Mouse (Mus musculus) megakaryocyte, embryonic 14.5 days (primary cell): ENCODE results near the gene Fcer1g. TPM values are rescaled to one million over a fixed set of nuclear protein-coding genes. Genes with fewer than 3 reads are reported as not detected.

Experiments
- H3K27me3 ChIP-seq: replicated peaks from 2 replicates; pipeline ENCODE3; 2012; ENCODE audit warnings: inconsistent platforms
- H3K36me3 ChIP-seq: replicated peaks from 2 replicates; pipeline ENCODE3; 2012; ENCODE audit warnings: low read length, inconsistent platforms, mixed read lengths
- H3K4me1 ChIP-seq: 2 replicates; pipeline ENCODE4 v1.6.1; 2012; ENCODE audit warnings: inconsistent platforms
- H3K4me3 ChIP-seq: replicated peaks from 2 replicates; pipeline ENCODE3; 2012; ENCODE audit warnings: moderate library complexity, mild to moderate bottlenecking, inconsistent platforms
- H3K9me3 ChIP-seq: 2 replicates; pipeline ENCODE4 v1.6.1; 2012; ENCODE audit warnings: inconsistent platforms
- FLI1 ChIP-seq: IDR thresholded peaks from 2 replicates; pipeline ENCODE4 v1.6.1; 2012; ENCODE audit warnings: low read length, inconsistent platforms, mixed read lengths
- GATA1 ChIP-seq: IDR thresholded peaks from 3 replicates; pipeline ENCODE4 v1.6.1; 2012; ENCODE audit warnings: mixed read lengths, low read length, inconsistent platforms, borderline replicate concordance
- polyA plus RNA-seq: library from polyadenylated mRNA; stranded (reverse); fragments of >175 nt; gene quantifications from 2 replicates; pipeline ENCODE4 v1.2.3, GENCODE M21; 2012; ENCODE audit warnings: low replicate concordance; ENCODE audit not compliant: insufficient read depth

Fcer1g gene
- polyA plus RNA-seq, 1 experiment, result 57.4 TPM

DNA sequence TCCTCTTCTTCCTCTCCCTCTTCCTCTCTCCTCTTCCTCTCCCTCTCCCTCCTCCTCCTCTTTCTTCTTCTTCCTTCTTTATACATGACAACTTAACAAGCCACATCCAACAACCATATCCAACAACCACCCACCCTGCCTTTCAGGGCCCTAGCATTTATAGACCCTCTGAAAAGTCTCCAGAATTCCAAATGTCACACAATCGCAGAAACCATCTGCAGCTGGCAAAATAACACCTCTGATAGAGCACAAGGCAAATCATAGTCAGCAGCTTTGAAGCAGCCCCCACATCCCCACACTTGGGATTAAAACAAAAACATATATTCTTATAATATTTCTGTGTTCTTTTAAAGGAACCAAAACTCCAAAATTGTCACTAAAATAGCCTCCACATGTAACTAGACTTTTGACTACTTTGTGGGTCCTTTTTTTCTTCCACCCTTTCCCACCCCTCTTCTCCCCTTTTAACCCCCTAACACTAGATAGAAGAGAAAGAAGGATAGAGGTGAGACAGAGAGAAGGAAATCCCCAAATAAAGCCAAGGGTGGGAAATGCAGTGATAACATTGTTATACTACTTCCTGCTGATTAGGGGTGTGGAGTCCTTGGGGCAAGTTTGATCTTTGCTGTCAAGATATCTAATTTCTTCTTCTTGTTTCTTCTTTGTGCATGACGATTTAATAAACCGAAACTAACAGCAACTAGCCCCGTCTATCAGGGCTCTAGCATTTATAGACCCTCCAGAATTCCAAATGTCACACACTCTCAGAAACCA, 32.0 kb upstream of the Fcer1g start:
- H3K9me3 ChIP-seq, result no peaks in the 10 kb centered on the region
- H3K4me1 ChIP-seq, result peaks cover 41% of the 10 kb centered on the region
- peak overlapping the region; percentile 67 for H3K4me3 ChIP-seq
- TF ChIP-seq FLI1, result no peak
- TF ChIP-seq GATA1, result no peak
- no peaks in the 10 kb centered on the region for H3K36me3 ChIP-seq
- H3K27me3 ChIP-seq, result peaks cover 25% of the 10 kb centered on the region

DNA sequence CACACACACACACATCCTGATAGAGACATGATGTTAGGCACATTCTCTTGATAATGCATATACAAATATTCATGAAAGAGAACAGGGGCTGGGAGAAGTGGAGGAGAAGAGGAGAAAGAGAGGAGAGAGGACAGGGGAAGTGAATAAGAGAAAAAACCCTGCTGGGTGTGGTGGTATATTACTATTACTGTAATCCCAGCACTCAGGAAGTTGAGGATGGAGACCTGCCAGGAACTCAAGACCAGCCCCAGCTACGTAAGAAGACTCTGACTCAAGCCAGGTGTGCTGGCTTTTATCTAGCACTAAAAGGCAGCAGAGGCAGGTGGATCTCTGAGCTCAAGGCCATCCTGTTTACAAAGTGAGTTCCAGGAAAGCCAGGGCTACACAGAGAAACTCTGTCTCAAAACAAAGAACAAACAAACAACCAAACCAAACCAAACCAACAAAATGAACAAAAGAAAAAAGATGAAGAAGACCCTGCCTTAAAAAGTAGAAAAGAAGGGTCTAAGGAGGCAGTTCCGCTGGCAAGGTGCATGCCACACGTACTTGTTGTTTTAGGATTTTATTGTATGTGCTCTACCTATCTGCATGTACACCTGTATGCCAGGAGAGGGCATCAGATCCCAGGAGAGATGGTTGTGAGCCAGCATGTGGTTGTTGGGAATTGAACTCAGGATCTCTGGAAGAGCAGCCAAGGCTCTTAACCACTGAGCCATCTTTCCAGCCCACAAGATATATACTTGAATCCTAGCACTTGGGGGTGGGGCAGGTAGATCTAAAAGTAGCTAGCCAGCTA, 29.7 kb upstream of the Fcer1g start:
- TF ChIP-seq GATA1, result no peak
- H3K36me3 ChIP-seq, result no peaks in the 10 kb centered on the region
- no peak overlapping the region for H3K4me3 ChIP-seq
- no peaks in the 10 kb centered on the region for H3K9me3 ChIP-seq
- H3K4me1 ChIP-seq, result peaks cover 37% of the 10 kb centered on the region
- H3K27me3 ChIP-seq, result peaks cover 42% of the 10 kb centered on the region

DNA sequence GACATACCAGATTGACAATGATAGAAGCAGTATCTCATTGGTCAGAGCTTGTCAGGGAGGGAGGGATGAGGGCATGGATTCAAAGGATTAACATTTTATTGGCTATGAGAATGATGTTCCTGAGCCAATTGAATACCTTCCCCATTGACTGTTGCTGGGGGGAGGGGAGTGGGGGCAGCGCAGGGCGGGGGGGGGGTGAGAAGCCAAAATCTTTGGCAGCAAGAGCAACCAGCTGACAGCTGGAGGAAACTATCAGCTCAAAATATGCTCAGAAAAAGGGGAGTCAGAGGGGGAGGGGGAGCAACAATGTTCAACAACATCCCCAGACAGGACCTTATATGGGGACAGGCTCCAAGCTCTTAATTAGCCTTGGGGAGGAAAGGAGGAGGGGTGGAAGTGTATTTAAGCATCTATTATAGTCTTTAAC, 29.0 kb upstream of the Fcer1g start:
- Histone ChIP-seq H3K4me3 (no peak overlapping the region), H3K36me3 (no peaks in the 10 kb centered on the region), H3K4me1 (peaks cover 40% of the 10 kb centered on the region), H3K9me3 (no peaks in the 10 kb centered on the region), H3K27me3 (peaks cover 45% of the 10 kb centered on the region)
- no peak for TF ChIP-seq GATA1
- no peak for TF ChIP-seq FLI1

DNA sequence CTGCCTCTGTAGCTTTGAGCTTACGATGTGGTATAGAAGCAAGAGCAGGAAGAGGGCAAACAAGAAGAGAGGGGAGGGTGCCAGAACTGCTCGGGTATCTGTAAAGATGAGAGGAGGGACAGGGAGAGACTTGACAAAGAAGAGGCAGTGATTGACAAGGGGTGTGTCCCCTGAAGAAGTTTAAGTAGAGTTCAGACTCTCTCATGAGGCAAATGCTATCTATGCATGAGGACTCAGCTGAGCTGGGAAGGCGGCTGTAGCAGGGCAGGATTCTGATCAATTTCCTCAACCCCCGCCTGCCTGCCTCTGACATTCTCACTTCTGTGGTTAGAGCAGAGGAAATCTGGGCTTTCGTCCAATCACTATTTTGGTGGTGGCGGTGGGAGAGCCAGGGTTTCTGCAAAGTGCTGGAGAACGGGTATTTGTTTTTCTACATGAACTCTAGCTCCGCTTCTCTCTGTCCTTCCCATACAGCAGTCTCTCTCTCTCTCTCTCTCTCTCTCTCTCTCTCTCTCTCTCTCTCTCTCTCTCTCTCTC, 28.5 kb upstream of the Fcer1g start:
- Histone ChIP-seq H3K36me3 (no peaks in the 10 kb centered on the region), H3K4me1 (peaks cover 44% of the 10 kb centered on the region), H3K4me3 (peak overlapping the region; percentile 40), H3K27me3 (peaks cover 48% of the 10 kb centered on the region), H3K9me3 (no peaks in the 10 kb centered on the region)
- TF ChIP-seq GATA1 (no peak), FLI1 (no peak)

DNA sequence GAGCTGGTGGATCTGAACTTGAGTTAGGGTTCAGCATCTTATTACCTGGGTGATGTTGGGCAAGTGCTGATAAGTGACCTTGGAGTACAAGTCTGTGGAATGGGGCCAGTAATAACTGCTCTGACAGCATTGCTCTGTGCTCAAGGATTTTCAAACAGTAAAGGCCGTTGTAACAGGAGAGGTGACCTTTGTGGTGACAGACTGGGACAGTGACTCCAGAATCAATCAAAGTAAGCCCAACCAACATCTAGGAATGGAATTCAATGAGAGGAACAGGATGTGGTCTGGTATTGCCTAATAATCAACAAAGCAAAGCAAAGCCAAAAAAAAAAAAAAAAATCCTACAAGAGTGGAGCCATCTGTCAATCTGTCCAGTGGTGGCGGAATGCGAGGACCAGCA, 26.2 kb upstream of the Fcer1g start:
- peaks cover 50% of the 10 kb centered on the region for H3K27me3 ChIP-seq
- no peaks in the 10 kb centered on the region for H3K36me3 ChIP-seq
- no peaks in the 10 kb centered on the region for H3K9me3 ChIP-seq
- no peak overlapping the region for H3K4me3 ChIP-seq
- peaks cover 47% of the 10 kb centered on the region for H3K4me1 ChIP-seq
- TF ChIP-seq GATA1 (no peak), FLI1 (no peak)

DNA sequence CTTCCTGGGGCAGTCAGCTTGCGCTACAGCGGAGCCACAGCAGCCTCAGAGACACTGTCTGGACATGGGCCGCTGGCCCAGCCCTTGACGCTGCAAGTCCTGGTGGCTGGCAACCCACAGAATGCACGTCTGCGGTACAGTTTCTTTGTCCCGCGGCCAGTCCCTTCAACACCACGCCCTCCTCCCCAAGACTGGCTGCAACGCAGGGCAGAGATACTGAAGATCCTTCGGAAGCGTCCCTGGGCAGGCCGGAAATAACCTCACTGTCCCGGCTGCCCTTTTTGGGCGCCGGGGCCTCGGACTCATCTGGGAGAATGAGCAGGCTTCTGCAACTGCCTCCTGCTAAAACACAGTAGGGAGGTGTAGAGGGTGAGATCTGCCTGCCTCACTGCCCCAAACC, 24.8 kb upstream of the Fcer1g start:
- Histone ChIP-seq H3K4me3 (peak overlapping the region; percentile 77), H3K4me1 (peaks cover 49% of the 10 kb centered on the region), H3K27me3 (peaks cover 50% of the 10 kb centered on the region), H3K36me3 (no peaks in the 10 kb centered on the region), H3K9me3 (no peaks in the 10 kb centered on the region)
- TF ChIP-seq GATA1 (no peak), FLI1 (no peak)

DNA sequence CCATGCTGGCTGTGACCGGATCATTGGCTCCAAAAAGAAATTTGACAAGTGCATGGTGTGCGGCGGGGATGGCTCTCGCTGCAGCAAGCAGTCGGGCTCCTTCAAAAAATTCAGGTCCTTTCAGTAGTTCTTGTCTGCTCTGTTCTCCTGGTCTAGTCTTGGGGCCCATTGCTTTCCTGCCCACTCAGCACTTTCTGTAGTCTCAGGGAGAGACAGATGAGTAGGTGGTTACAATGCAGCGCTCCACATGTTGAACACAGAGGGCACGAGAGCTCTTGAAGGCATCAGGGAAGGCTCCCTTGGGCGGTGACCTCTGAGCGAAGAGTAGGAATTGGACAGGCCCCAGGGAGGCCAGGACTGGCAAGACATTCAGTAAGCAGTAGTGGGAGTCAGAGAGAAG, 23.6 kb upstream of the Fcer1g start:
- Histone ChIP-seq H3K36me3 (no peaks in the 10 kb centered on the region), H3K4me1 (peaks cover 46% of the 10 kb centered on the region), H3K4me3 (no peak overlapping the region), H3K9me3 (no peaks in the 10 kb centered on the region), H3K27me3 (peaks cover 53% of the 10 kb centered on the region)
- TF ChIP-seq FLI1 (no peak), GATA1 (no peak)

DNA sequence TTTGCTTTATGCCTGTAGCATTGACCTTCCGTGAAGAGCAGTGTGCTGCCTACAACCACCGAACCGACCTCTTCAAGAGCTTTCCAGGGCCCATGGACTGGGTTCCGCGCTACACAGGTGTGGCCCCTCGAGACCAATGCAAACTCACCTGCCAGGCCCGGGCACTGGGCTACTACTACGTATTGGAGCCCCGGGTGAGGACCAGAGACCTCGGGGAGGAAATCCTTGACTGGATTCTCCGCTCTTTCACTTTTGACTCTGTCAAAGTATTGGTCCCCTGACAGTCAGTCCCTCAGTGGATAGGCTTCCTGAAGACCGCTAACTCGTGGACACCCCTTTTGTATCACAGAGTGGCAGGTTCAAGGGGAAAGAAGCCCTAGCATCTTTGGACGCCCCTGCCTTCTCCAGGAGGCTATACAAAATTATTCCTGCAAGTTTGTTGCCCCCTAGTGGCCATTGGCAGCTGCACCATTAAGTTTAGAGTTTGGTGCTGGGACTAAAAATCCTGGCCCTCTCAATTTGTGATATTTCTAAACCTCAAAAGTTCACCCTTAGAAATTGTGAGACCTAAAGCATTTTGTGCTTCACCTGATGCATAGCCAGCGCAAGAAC, 22.9 kb upstream of the Fcer1g start:
- Histone ChIP-seq H3K9me3 (no peaks in the 10 kb centered on the region), H3K4me1 (peaks cover 48% of the 10 kb centered on the region), H3K4me3 (peak overlapping the region; percentile 85), H3K27me3 (peaks cover 49% of the 10 kb centered on the region), H3K36me3 (no peaks in the 10 kb centered on the region)
- no peak for TF ChIP-seq FLI1
- TF ChIP-seq GATA1, result no peak

DNA sequence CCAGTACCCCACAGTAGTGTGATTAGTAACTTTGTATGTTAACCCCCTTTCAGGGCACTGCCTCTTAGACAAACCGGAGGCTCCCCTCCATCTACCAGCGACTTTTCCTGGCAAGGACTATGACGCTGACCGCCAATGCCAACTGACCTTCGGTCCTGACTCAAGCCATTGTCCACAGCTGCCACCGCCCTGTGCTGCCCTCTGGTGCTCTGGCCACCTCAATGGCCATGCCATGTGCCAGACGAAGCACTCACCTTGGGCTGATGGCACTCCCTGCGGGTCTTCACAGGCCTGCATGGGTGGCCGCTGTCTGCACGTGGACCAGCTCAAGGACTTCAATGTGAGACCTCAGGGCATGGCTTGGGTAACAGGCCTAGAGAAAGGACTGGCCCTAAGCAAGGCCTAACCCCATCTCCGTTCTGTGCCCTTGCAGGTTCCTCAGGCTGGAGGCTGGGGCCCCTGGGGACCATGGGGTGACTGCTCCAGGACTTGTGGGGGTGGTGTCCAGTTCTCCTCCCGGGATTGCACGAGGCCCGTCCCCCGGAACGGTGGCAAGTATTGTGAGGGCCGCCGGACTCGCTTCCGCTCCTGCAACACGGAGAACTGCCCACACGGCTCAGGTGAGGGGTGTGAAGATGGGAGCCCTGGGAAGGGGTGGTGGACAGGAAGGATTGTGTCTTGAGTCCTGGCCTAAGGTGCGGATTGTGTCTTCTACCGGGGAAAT, 22.1 kb upstream of the Fcer1g start:
- TF ChIP-seq FLI1 (no peak), GATA1 (no peak)

More for the DNA sequence above, 22.1 kb upstream of the Fcer1g start:
- Histone ChIP-seq H3K27me3 (peaks cover 44% of the 10 kb centered on the region), H3K4me3 (peak overlapping the region; percentile 14), H3K36me3 (no peaks in the 10 kb centered on the region), H3K9me3 (no peaks in the 10 kb centered on the region), H3K4me1 (peaks cover 55% of the 10 kb centered on the region)
